Mouse (Mus musculus): ENCODE measurements at regions not wholly inside any gene's neighbourhood (a gene's known extent, or its start where the extent isn't known, plus 50 kb on each side); places are given as distances from the start of the nearest gene placed in this dataset.

- 71% methylated on average over 1 of the region's 1 CpGs for WGBS
- no peak overlapping the region for H3K4me3 ChIP-seq (ENCODE audit: low read length)
- H3K36me3 ChIP-seq (ENCODE audit: control insufficient read depth, insufficient read depth, low read length) = no peaks in the 10 kb centered on the region
- no peaks in the 10 kb centered on the region for H3K27me3 ChIP-seq (ENCODE audit: control insufficient read depth, insufficient read depth, low read depth, low read length)
- no peak overlapping the region for H3K27ac ChIP-seq (ENCODE audit: low read length)
- no peak overlapping the region for H3K9ac ChIP-seq (ENCODE audit: low read length)
- no peak for ATAC-seq (ENCODE audit: low read depth)
- no peaks in the 10 kb centered on the region for H3K4me1 ChIP-seq (replicated peaks; ENCODE audit: control insufficient read depth, insufficient read depth, low read length)
- no peaks in the 10 kb centered on the region for H3K9me3 ChIP-seq (ENCODE audit: control insufficient read depth, low read length)
- H3K4me2 ChIP-seq (ENCODE audit: low read depth, low read length) = no peak overlapping the region
These were observed 2413.6 kb upstream of the Gm7489 start for GRCm38 (mm10) chr15:51471143-51471542.

DNA sequence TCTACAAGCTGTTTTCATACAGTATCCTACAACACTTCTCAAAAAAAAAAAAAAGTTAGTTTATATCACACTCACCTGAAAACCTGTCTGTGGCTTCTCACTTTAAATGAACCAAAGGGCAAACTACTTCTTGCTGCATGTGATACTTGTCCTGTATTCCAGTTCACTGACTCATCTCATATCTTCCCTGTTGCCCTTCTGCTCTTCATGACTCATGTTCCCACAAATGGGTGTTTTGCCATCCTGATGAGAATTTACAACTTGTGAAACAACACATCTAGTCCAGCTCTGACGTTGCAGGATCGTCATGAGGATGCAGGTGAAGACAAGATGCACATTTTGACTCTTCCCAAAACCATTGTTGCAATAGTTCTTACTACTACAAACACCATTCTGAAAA, 2412.7 kb upstream of the Gm7489 start:
- no peak overlapping the region for H3K27ac ChIP-seq (ENCODE audit: low read length)
- H3K9ac ChIP-seq (ENCODE audit: low read length) = no peak overlapping the region
- no peak for ATAC-seq (ENCODE audit: low read depth)
- no peaks in the 10 kb centered on the region for H3K36me3 ChIP-seq (ENCODE audit: control insufficient read depth, insufficient read depth, low read length)
- no peaks in the 10 kb centered on the region for H3K27me3 ChIP-seq (ENCODE audit: control insufficient read depth, insufficient read depth, low read depth, low read length)
- H3K4me2 ChIP-seq (ENCODE audit: low read depth, low read length) = no peak overlapping the region
- H3K4me1 ChIP-seq (replicated peaks; ENCODE audit: control insufficient read depth, insufficient read depth, low read length) = no peaks in the 10 kb centered on the region
- no peaks in the 10 kb centered on the region for H3K9me3 ChIP-seq (ENCODE audit: control insufficient read depth, low read length)
- H3K4me3 ChIP-seq (ENCODE audit: low read length) = no peak overlapping the region
- WGBS = 85% methylated on average over 2 of the region's 2 CpGs

DNA sequence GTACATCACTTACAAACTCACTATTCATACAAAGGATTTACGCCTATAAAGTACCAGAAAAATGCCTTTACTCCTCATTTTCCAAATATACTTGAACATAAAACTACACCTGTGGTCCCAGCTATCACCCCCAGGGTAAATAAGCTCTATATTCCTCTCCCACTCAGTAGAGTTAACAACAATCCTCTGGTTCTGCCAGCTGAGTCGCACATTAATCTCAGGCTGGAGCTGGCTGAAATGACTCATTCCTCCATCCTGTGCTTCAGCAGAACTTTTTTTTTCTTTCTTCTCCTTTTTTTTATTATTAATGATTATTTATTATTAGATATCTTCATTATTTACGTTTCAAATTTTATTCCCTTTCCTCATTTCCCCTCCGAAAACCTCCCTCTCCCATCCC, 2402.8 kb upstream of the Gm7489 start:
- WGBS = 76% methylated on average over 4 of the region's 4 CpGs
- Histone ChIP-seq H3K9me3 (ENCODE audit: control insufficient read depth, low read length) (no peaks in the 10 kb centered on the region), H3K9ac (ENCODE audit: low read length) (no peak overlapping the region), H3K4me3 (ENCODE audit: low read length) (no peak overlapping the region), H3K36me3 (ENCODE audit: control insufficient read depth, insufficient read depth, low read length) (no peaks in the 10 kb centered on the region), H3K27me3 (ENCODE audit: control insufficient read depth, insufficient read depth, low read depth, low read length) (no peaks in the 10 kb centered on the region), H3K27ac (ENCODE audit: low read length) (no peak overlapping the region), H3K4me2 (ENCODE audit: low read depth, low read length) (no peak overlapping the region), H3K4me1 (replicated peaks; ENCODE audit: control insufficient read depth, insufficient read depth, low read length) (no peaks in the 10 kb centered on the region)
- no peak for ATAC-seq (ENCODE audit: low read depth)

- Histone ChIP-seq H3K9me3 (ENCODE audit: control insufficient read depth, low read length) (no peaks in the 10 kb centered on the region), H3K4me2 (ENCODE audit: low read depth, low read length) (no peak overlapping the region), H3K4me3 (ENCODE audit: low read length) (no peak overlapping the region), H3K4me1 (replicated peaks; ENCODE audit: control insufficient read depth, insufficient read depth, low read length) (no peaks in the 10 kb centered on the region), H3K27ac (ENCODE audit: low read length) (no peak overlapping the region), H3K36me3 (ENCODE audit: control insufficient read depth, insufficient read depth, low read length) (no peaks in the 10 kb centered on the region), H3K27me3 (ENCODE audit: control insufficient read depth, insufficient read depth, low read depth, low read length) (no peaks in the 10 kb centered on the region), H3K9ac (ENCODE audit: low read length) (no peak overlapping the region)
- WGBS = 54% methylated on average over 2 of the region's 2 CpGs
- ATAC-seq (ENCODE audit: low read depth) = no peak
These were observed 2400.5 kb upstream of the Gm7489 start for GRCm38 (mm10) chr15:51484207-51484606.

DNA sequence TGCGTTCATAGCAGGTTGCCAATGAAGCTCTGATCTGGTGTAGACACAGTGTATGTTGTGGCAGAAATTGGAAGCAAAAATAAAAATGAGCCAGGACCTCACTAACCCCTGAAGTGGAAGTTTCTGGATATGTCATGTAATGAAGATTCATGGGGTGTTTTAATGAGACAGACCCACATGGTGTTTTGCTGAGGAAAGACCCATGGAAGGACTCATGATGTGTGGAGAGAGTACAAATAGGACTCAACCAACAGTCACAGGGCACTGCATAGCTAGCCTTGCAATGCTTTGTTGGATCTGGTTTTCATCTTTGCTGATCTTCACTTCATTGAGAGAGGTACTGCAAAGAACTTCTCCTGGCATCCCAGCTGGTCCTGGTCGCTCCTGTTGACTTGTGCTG, 2399.2 kb upstream of the Gm7489 start:
- H3K4me1 ChIP-seq (replicated peaks; ENCODE audit: control insufficient read depth, insufficient read depth, low read length) = no peaks in the 10 kb centered on the region
- no peaks in the 10 kb centered on the region for H3K36me3 ChIP-seq (ENCODE audit: control insufficient read depth, insufficient read depth, low read length)
- H3K9ac ChIP-seq (ENCODE audit: low read length) = no peak overlapping the region
- 62% methylated on average over 2 of the region's 2 CpGs for WGBS
- no peak; the same call in 1 of the 2 replicates for ATAC-seq (ENCODE audit: low read depth)
- H3K4me3 ChIP-seq (ENCODE audit: low read length) = no peak overlapping the region
- no peak overlapping the region for H3K27ac ChIP-seq (ENCODE audit: low read length)
- H3K27me3 ChIP-seq (ENCODE audit: control insufficient read depth, insufficient read depth, low read depth, low read length) = no peaks in the 10 kb centered on the region
- no peak overlapping the region for H3K4me2 ChIP-seq (ENCODE audit: low read depth, low read length)
- no peaks in the 10 kb centered on the region for H3K9me3 ChIP-seq (ENCODE audit: control insufficient read depth, low read length)

- Histone ChIP-seq H3K4me3 (ENCODE audit: low read length) (no peak overlapping the region), H3K4me2 (ENCODE audit: low read depth, low read length) (peak overlapping the region; percentile 39), H3K9me3 (ENCODE audit: control insufficient read depth, low read length) (no peaks in the 10 kb centered on the region), H3K27me3 (ENCODE audit: control insufficient read depth, insufficient read depth, low read depth, low read length) (no peaks in the 10 kb centered on the region), H3K27ac (ENCODE audit: low read length) (peak overlapping the region; percentile 57), H3K4me1 (replicated peaks; ENCODE audit: control insufficient read depth, insufficient read depth, low read length) (peaks cover 8% of the 10 kb centered on the region), H3K9ac (ENCODE audit: low read length) (no peak overlapping the region), H3K36me3 (ENCODE audit: control insufficient read depth, insufficient read depth, low read length) (no peaks in the 10 kb centered on the region)
- 33% methylated on average over 12 of the region's 12 CpGs for WGBS
- peak; percentile 93 for ATAC-seq (ENCODE audit: low read depth)
These were observed 2382.5 kb upstream of the Gm7489 start for GRCm38 (mm10) chr15:51502058-51502741.

GRCm38 (mm10) chr15:51502742-51503270, 2381.9 kb upstream of the Gm7489 start:
- Histone ChIP-seq H3K9me3 (ENCODE audit: control insufficient read depth, low read length) (no peaks in the 10 kb centered on the region), H3K4me1 (replicated peaks; ENCODE audit: control insufficient read depth, insufficient read depth, low read length) (peaks cover 8% of the 10 kb centered on the region), H3K4me2 (ENCODE audit: low read depth, low read length) (peak overlapping the region; percentile 39), H3K9ac (ENCODE audit: low read length) (no peak overlapping the region), H3K36me3 (ENCODE audit: control insufficient read depth, insufficient read depth, low read length) (no peaks in the 10 kb centered on the region), H3K4me3 (ENCODE audit: low read length) (peak overlapping the region; percentile 13), H3K27me3 (ENCODE audit: control insufficient read depth, insufficient read depth, low read depth, low read length) (no peaks in the 10 kb centered on the region), H3K27ac (ENCODE audit: low read length) (peak overlapping the region; percentile 57)
- peak; percentile 72 for ATAC-seq (ENCODE audit: low read depth)
- WGBS = 14% methylated on average over 10 of the region's 10 CpGs

DNA sequence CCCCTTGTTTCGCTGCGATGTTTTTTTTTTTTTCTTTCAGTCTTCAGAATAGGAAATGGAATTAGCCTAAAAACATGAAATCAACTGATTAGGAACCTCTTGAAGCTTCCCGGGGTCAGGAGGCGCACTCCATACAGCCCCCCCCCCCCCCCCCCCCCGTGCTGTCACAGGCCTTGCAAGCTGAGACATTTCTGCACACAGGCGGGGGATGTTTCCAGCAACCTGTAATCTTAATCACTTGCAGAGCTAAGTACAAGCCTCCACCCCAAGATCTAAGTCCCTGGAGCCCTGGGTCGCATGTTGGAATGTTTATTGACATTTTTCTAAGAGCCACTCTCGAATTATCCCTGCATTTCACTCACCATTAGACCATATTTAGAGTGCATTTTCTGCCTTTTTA, 2381.4 kb upstream of the Gm7489 start:
- Histone ChIP-seq H3K36me3 (ENCODE audit: control insufficient read depth, insufficient read depth, low read length) (no peaks in the 10 kb centered on the region), H3K27me3 (ENCODE audit: control insufficient read depth, insufficient read depth, low read depth, low read length) (no peaks in the 10 kb centered on the region), H3K27ac (ENCODE audit: low read length) (no peak overlapping the region; the same call in 1 of the 2 replicates), H3K4me2 (ENCODE audit: low read depth, low read length) (peak overlapping the region; percentile 39), H3K9ac (ENCODE audit: low read length) (no peak overlapping the region), H3K9me3 (ENCODE audit: control insufficient read depth, low read length) (no peaks in the 10 kb centered on the region), H3K4me3 (ENCODE audit: low read length) (peak overlapping the region; percentile 13), H3K4me1 (replicated peaks; ENCODE audit: control insufficient read depth, insufficient read depth, low read length) (peaks cover 8% of the 10 kb centered on the region)
- no peak for ATAC-seq (ENCODE audit: low read depth)
- WGBS = 12% methylated on average over 8 of the region's 8 CpGs

DNA sequence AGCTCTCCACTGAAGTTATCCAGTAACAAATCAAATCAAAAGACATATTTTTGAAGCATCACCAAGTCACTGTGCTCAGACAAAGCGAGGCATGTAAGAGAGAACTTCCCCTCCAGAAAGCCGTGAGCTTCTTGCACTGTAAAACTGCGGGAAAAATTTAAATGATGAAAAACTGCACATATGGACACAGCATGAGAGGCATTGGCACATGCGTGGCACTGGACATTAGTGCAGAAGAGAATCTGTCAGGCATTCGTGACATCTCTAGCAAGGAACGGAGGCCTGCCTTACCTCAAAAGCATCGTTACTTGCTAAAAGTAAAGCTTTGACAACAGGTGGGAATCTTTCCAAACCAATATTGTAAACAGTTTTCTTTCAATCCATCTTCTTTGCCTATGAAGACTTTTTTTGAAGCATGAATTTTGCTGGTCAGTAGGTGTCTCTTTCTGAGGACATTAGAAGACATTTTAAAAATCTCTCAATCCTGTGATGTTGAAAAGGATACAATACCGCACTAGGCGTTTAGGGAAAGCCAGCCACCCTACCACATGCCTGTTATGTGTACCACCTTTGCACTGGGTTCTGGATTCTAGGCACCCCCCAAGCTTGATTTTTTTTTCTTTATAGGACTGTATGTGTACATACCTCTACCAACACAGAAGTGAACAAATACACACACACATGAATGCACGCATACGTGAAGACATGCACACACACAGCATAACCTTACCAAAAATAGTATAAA, 2380.5 kb upstream of the Gm7489 start:
- H3K4me3 ChIP-seq (ENCODE audit: low read length) = no peak overlapping the region
- H3K27me3 ChIP-seq (ENCODE audit: control insufficient read depth, insufficient read depth, low read depth, low read length) = no peaks in the 10 kb centered on the region
- H3K36me3 ChIP-seq (ENCODE audit: control insufficient read depth, insufficient read depth, low read length) = no peaks in the 10 kb centered on the region
- ATAC-seq (ENCODE audit: low read depth) = no peak
- H3K27ac ChIP-seq (ENCODE audit: low read length) = 0 out of 2 replicates have a peak overlapping the region, but pooled peaks have one; percentile 33
- no peak overlapping the region for H3K9ac ChIP-seq (ENCODE audit: low read length)
- WGBS = 71% methylated on average over 11 of the region's 11 CpGs
- H3K4me2 ChIP-seq (ENCODE audit: low read depth, low read length) = no peak overlapping the region
- H3K9me3 ChIP-seq (ENCODE audit: control insufficient read depth, low read length) = no peaks in the 10 kb centered on the region
- H3K4me1 ChIP-seq (replicated peaks; ENCODE audit: control insufficient read depth, insufficient read depth, low read length) = peaks cover 8% of the 10 kb centered on the region

Data from lung, embryonic 16.5 days (tissue).